Mouse (Mus musculus) liver, embryonic 14.5 days (tissue): Measurements from ENCODE around the gene St6galnac3. TPM values are rescaled to one million over a fixed set of nuclear protein-coding genes. Genes with fewer than 3 reads are reported as not detected.

Source experiments
- ATAC-seq: fragments of 200-750 bp; cut with Nextera tagmentation; 2 replicates; pipeline ENCODE4 v1.8.0; 2017; ENCODE audit warnings: moderate number of reproducible peaks, mild to moderate bottlenecking, moderate library complexity; ENCODE audit not compliant: insufficient read depth
- DNase-seq, 3 experiments: peaks; one replicate each; pipeline ENCODE4 v3.0.0-alpha.2; 2012 to 2013; ENCODE audit warnings: low read depth in 3 of 3, low spot score in 3 of 3
- H3K27ac ChIP-seq: fragments of 300-500 bp; sonication (generic); 2 replicates; pipeline ENCODE4 v1.5.1; 2014; ENCODE audit warnings: moderate library complexity, mild to moderate bottlenecking, control low read depth, inconsistent platforms
- H3K27me3 ChIP-seq: fragments of 300-500 bp; sonication (generic); 2 replicates; pipeline ENCODE4 v1.6.1; 2014; ENCODE audit warnings: mild to moderate bottlenecking, low read length, moderate library complexity; ENCODE audit not compliant: control insufficient read depth, insufficient read depth
- H3K36me3 ChIP-seq: fragments of 300-500 bp; sonication (generic); replicated peaks from 2 replicates; pipeline ENCODE4 v1.6.1; 2014; ENCODE audit warnings: low read depth; ENCODE audit not compliant: control insufficient read depth, insufficient read depth
- H3K4me1 ChIP-seq, 2 experiments: fragments of 200-500 bp in 1 of 2; fragments of 300-500 bp in 1 of 2; sonication (generic) in 1 of 2; replicated peaks; 2 replicates each; pipeline ENCODE4 v1.6.1; 2012 to 2014; ENCODE audit warnings: antibody characterized with exemption in 1 of 2, inconsistent platforms in 1 of 2, low read length in 1 of 2; ENCODE audit not compliant: control insufficient read depth in 2 of 2, insufficient read depth in 2 of 2
- H3K4me2 ChIP-seq: fragments of 300-500 bp; sonication (generic); 2 replicates; pipeline ENCODE4 v1.6.1; 2014; ENCODE audit warnings: low read depth, mild to moderate bottlenecking, control low read depth, moderate library complexity
- H3K4me3 ChIP-seq, 2 experiments: fragments of 200-500 bp in 1 of 2; fragments of 300-500 bp in 1 of 2; sonication (generic) in 1 of 2; 2 replicates each; pipeline ENCODE4 v1.5.1; 2012 to 2014; ENCODE audit warnings: low read depth in 2 of 2, low read length in 2 of 2, mild to moderate bottlenecking in 2 of 2, control low read depth in 1 of 2, inconsistent platforms in 1 of 2, moderate library complexity in 1 of 2; ENCODE audit not compliant: insufficient read depth in 1 of 2
- H3K9ac ChIP-seq: fragments of 300-500 bp; sonication (generic); replicated peaks from 2 replicates; pipeline ENCODE4 v1.6.1; 2014; ENCODE audit warnings: mild to moderate bottlenecking, control low read depth, moderate library complexity
- H3K9me3 ChIP-seq: fragments of 300-500 bp; sonication (generic); 2 replicates; pipeline ENCODE4 v1.6.1; 2016; ENCODE audit warnings: low read length, mixed read lengths; ENCODE audit not compliant: control insufficient read depth
- CTCF ChIP-seq: IDR thresholded peaks from 2 replicates; pipeline ENCODE4 v1.5.1; 2016; ENCODE audit warnings: antibody characterized with exemption, low read depth, control low read depth
- EP300 ChIP-seq: IDR thresholded peaks from 2 replicates; pipeline ENCODE4 v1.6.1; 2016; ENCODE audit warnings: antibody characterized with exemption, low read depth
- WGBS: fragments of 180-500 bp; shearing (Covaris S2); extraction: QIAGEN DNeasy Blood & Tissue Kit; methylation state at CpG from one replicate; pipeline ENCODE4 v1.1.7; 2014; ENCODE audit not compliant: insufficient replicate concordance; 5-methylcytosine and 5-hydroxymethylcytosine counted together
- polyA plus RNA-seq, 2 experiments: library from polyadenylated mRNA; depleted of rRNA in 1 of 2; stranded (reverse) in 1 of 2; unstranded in 1 of 2; fragments of >200 nt; fragmentation: Nextera tagmentation in 1 of 2; extraction: Ambion mirVana in 1 of 2; gene quantifications; 2 replicates each; pipeline versions ENCODE4 v1.2.1 to v1.2.3; 2012 to 2014

St6galnac3 gene
- polyA plus RNA-seq, 2 experiments, result 2.9 to 5.7 TPM

DNA sequence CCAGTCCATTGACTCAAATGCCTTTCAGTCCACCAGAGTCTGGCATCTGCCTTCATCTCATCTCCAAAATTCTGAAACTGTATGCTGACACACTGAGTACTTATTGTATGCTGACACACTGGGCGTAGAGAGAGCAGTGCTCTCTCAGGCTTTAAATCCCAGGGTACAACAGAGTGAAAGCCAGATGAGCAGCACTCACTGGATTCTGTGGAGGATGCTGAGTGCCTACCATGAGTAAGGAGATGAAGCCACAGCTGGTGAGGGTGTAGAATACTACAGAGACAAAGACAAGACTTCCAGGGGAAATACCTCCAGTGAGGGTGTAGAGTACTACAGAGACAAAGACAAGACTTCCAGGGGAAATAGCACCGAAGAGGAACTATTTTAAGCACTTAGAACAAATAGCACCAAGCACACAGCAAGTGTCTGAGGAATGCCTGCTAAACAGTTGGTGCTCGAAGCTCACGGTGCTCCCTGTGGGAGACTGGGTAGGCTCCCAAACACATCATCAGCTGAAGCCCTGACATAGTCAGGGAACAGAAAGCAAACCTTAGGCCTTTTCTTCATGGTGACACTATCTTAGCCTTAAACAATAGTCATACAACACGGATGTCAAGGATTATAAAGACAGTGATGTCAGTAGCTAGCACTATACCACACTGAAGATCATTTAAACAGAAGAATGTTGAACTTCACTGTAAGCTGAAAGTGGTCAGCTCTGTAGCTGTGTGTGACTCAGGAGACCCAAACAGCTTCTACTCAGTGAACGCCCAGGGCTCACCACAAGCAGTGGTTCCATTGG lies 370.6 kb downstream of the St6galnac3 start:
- Histone ChIP-seq H3K27ac (no peak overlapping the region), H3K9me3 (no peaks in the 10 kb centered on the region), H3K4me3 (no peak overlapping the region), H3K27me3 (no peaks in the 10 kb centered on the region), H3K4me2 (no peak overlapping the region), H3K9ac (no peak overlapping the region), H3K4me1 (no peaks in the 10 kb centered on the region), H3K36me3 (no peaks in the 10 kb centered on the region)
- DNase-seq (no peak), ATAC-seq (no peak)
- TF ChIP-seq EP300 (no peak), CTCF (no peak)
- 62% methylated on average over 6 of the region's 6 CpGs for WGBS

DNA sequence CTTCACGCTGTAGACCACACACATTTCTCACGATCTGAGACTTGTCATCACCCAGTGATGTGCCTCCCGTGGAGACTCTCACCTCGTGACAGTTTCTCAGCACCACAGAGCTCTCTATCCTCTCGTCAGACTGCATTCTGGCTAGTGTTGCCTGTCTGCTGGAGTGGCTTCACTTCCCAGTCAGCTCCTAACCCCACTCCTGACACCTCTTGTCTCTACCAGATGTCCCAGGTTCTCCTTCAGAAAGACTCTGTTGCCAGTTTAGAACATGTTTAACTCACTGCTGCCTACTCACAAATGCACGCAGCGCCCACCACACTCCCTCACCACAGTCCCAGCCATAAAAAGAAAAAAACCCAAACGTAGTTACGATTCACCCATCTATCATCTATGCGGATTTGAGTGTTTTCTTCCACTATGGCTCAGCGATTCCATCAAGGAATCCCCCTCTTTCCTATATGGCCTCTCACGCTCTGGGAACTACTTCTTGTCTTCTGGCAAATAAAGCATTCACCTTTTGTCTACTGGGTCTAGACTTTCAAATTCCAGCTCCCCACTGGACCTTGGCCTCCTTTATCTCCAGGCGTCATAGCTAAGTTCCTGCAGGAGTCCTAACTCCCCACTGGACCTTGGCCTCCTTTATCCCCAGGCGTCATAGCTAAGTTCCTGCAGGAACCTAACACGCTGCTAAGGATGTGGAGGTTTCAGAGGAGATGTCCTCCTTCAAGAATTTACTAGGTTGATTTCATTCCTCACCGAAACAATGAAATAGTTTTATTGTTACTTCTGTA lies 371.5 kb downstream of the St6galnac3 start:
- no peaks in the 10 kb centered on the region for H3K36me3 ChIP-seq
- no peaks in the 10 kb centered on the region for H3K27me3 ChIP-seq
- H3K4me3 ChIP-seq, result no peak overlapping the region
- no peak overlapping the region for H3K4me2 ChIP-seq
- WGBS, result 73% methylated on average over 16 of the region's 16 CpGs
- no peaks in the 10 kb centered on the region for H3K4me1 ChIP-seq
- H3K9ac ChIP-seq, result no peak overlapping the region
- DNase-seq (no peak), ATAC-seq (no peak)
- no peaks in the 10 kb centered on the region for H3K9me3 ChIP-seq
- TF ChIP-seq EP300 (no peak), CTCF (no peak)
- no peak overlapping the region for H3K27ac ChIP-seq

DNA sequence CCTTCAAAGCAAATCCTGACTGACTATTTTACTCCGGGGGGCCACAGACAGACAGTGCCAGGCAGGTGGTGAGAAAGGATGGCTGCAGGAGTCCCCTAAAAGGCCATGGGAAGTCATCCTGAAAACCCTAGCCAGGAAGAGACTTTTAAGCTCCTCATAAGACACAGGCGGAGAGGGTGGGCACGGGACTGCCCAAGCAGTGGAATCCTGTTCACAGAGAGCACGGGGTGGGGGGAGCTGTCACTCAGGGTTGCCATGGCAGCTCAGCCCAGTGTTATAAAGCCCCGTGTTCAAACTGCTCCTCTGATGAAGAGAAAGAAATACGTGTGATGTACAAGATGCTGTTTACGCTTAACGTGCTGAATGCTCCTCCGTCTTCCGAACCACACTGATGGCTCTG lies 375.0 kb downstream of the St6galnac3 start:
- 83% methylated on average over 10 of the region's 10 CpGs for WGBS
- no peak for DNase-seq

DNA sequence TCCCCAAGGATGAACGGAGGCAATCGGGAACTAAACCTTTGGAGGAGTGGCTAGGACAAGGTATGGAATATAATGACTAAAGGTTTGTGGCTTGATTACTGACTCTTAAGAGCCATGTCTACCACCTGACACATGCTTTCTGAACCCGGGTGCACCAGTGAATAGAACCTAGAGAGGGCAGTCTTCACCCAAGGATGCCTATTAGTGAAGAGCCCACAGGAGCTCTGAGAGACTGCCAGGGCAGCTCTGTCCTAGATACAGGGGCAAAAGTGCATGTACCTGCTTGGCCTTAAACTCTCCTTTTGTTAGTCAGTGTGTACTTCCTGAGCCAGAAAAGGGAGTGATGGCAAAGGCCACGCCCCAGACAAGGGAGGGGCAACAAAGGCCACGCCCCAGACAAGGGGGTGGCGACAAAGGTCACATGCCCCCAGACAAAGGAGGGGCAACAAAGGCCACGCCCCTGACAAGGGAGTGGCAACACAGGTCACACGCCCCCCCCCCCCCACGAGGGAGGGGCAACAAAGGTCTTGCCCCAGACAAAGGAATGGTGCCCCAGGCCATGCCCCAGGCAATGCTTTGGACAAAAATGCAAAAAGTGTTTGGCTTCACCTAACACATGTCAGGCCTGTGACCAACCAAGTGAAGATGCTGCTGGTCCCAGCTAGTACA lies 376.0 kb downstream of the St6galnac3 start:
- H3K4me2 ChIP-seq, result no peak overlapping the region
- H3K9me3 ChIP-seq, result no peaks in the 10 kb centered on the region
- DNase-seq (no peak), ATAC-seq (no peak)
- no peak overlapping the region for H3K27ac ChIP-seq
- no peaks in the 10 kb centered on the region for H3K36me3 ChIP-seq
- H3K9ac ChIP-seq, result no peak overlapping the region
- no peak for TF ChIP-seq EP300
- TF ChIP-seq CTCF, result 0 out of 2 replicates have a peak, but pooled peaks have one; percentile 7
- 73% methylated on average over 9 of the region's 9 CpGs for WGBS
- no peaks in the 10 kb centered on the region for H3K4me1 ChIP-seq
- H3K4me3 ChIP-seq, result no peak overlapping the region
- no peaks in the 10 kb centered on the region for H3K27me3 ChIP-seq

More for the DNA sequence above, 375.0 kb downstream of the St6galnac3 start:
- H3K4me3 ChIP-seq, result no peak overlapping the region
- no peak overlapping the region for H3K4me2 ChIP-seq
- TF ChIP-seq CTCF (no peak), EP300 (no peak)
- no peak overlapping the region for H3K9ac ChIP-seq
- ATAC-seq, result no peak
- no peaks in the 10 kb centered on the region for H3K36me3 ChIP-seq
- no peaks in the 10 kb centered on the region for H3K9me3 ChIP-seq
- no peaks in the 10 kb centered on the region for H3K27me3 ChIP-seq
- no peaks in the 10 kb centered on the region for H3K4me1 ChIP-seq
- H3K27ac ChIP-seq, result no peak overlapping the region

DNA sequence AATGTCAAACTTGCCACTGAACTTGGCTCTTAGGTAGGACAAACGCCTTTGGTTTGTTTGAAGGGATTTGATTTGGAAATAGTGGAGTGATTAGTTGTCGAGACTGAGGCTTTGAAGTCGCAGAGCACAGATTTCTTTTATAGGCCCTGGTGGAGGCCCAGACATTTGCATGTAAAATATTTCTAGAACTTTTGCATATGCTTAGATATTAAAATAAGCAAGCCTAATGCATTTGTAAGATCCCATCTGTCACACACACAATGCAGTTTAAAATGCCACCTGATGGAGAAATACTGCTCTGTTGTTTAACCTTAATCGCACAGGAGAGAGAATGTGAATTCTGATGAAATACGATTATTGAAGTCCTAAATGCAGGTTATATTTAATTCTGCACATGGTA lies 380.0 kb downstream of the St6galnac3 start:
- H3K36me3 ChIP-seq, result no peaks in the 10 kb centered on the region
- DNase-seq (no peak), ATAC-seq (no peak)
- no peaks in the 10 kb centered on the region for H3K4me1 ChIP-seq
- no peaks in the 10 kb centered on the region for H3K9me3 ChIP-seq
- no peak overlapping the region for H3K27ac ChIP-seq
- 72% methylated on average over 5 of the region's 5 CpGs for WGBS
- no peak overlapping the region for H3K4me2 ChIP-seq
- H3K4me3 ChIP-seq, result no peak overlapping the region
- TF ChIP-seq EP300 (no peak), CTCF (no peak)
- H3K27me3 ChIP-seq, result no peaks in the 10 kb centered on the region
- no peak overlapping the region for H3K9ac ChIP-seq
